Mouse (Mus musculus) liver, postnatal 0 days (tissue): ENCODE data around the gene Egr2.

Experiments used
- CTCF ChIP-seq: sonication (generic); IDR thresholded peaks from 2 replicates; pipeline ENCODE4 v1.5.1; 2016; ENCODE audit warnings: antibody characterized with exemption, low read depth
- EP300 ChIP-seq: IDR thresholded peaks from 2 replicates; pipeline ENCODE4 v1.6.1; 2016; ENCODE audit warnings: antibody characterized with exemption, low read depth, mild to moderate bottlenecking

DNA sequence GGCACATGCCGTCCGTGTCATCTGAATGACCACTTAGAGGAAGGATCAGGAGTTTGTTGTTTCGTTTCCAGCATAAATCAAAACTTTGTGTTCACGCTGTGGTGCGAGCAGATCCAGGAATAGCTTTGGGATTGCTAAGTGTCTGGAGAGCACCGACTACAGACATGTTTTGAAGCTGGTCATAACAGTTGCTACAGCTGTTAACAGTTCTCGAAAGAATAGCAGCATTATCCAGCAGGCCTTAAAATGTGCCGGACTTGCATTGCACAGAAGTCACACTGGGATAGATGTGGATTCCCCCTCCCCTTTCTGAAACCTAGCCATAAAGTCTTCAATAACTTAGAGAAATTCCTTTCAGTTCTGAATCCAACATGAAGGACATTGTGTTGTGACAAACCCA lies 38.0 kb downstream of the Egr2 start:
- TF ChIP-seq CTCF (no peak), EP300 (no peak)
